Mouse (Mus musculus) activated CD4-positive, CD25-positive, alpha-beta regulatory T cell, adult 4 months (primary cell): ENCODE measurements around the gene Nos3. TPM values are rescaled to one million over a fixed set of nuclear protein-coding genes. Genes with fewer than 3 reads are reported as not detected.
"Not testable (repeated sequence)": the region's sequence is repeated elsewhere in the genome, so short reads cannot be mapped to it uniquely, and the experiment has no call there.

Source experiments
- ATAC-seq: one replicate; pipeline ENCODE4 v1.8.0; 2017
- polyA plus RNA-seq, 2 experiments: library from polyadenylated mRNA; unstranded; fragments of 100-300 nt; shearing (Covaris generic); gene quantifications; one replicate each; pipeline ENCODE4 v1.2.1; 2017

Gene Nos3
- polyA plus RNA-seq, 2 experiments from 2014 or later: 0.42 TPM; not detected in 1

DNA sequence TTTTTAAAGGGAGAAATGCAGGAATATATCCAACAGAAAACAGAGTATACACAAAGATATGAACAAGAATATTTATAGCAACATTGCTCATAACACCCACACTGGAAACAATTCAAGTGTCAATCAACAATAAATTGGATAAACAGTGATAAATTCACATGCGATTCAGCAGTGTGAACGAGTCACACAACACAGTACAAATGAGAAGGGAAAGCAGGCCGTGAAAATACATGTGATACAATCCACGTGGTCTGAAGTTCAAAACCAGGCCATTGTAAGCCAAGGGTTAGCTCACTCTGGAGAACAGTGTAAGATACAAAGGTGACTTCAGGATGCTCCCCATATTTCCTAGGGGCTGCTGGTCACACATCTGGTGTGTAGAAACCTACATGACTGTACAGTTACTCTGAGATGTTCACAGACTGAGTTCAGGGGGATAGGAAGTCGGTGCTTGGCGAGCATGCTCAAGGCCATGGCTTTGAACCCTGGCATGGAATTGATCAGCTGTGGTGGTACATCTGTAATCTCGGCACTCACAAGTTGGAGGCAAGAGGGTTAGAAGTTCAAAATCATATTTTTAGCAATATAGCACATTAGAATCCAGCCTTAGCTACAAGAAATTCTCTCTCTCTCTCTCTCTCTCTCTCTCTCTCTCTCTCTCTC is 10.2 kb downstream of the Nos3 start:
- ATAC-seq: no peak

DNA sequence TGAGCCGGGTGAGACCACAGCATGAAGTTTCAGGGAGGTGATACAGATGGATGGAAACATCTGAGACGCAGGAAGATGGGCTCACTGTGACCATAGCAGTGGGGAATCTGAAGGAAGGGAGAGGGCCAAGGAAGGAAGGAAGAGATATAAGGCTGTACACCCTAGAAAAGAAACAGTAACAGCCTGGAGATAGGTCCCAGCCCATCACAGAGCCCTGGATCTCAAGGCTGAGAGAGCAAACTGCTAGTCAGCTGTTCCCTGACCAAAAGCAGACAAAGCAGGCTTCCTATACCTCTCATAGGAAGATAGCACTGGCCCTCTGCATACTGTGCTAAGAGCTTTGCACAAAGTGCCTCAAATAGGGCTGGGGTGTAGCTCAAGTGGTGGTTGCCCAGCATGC is 14.1 kb downstream of the Nos3 start:
- no peak for ATAC-seq

DNA sequence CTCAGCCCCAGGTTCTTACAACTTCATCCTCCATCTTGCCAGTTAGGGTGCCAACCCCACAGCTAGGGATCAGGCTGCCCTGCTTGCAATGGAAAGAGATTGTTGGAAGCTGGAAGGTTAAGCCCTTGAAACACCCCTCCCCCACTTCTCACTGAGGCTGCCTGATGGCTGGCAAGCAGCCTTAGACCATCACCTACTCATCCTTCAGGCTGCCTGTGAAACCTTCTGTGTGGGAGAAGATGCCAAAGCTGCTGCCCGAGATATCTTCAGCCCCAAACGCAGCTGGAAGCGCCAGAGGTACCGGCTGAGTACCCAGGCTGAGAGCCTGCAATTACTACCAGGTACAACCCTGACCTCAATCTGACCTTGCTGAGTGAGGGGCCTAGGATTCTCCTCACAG is 14.9 kb downstream of the Nos3 start:
- ATAC-seq: no peak

DNA sequence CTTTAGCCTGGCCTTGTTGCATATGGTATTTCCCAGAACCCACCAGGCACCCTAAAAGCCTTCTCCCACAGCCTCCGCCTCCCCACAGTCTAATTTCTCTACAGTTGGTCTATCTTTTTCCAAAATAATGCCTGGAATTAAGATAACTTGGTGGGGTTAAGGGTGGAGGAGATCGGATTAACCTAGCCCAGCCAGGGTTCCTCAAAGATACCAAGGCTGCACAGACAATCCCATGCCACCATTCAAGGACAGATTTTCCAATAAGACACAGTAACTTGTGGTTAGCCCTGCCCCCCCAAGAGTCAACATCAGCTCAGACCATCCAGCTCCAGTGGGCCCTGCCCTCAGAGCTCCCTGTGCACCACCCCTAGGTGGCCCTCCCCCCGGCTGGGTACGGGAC is 15.9 kb downstream of the Nos3 start:
- no peak for ATAC-seq

DNA sequence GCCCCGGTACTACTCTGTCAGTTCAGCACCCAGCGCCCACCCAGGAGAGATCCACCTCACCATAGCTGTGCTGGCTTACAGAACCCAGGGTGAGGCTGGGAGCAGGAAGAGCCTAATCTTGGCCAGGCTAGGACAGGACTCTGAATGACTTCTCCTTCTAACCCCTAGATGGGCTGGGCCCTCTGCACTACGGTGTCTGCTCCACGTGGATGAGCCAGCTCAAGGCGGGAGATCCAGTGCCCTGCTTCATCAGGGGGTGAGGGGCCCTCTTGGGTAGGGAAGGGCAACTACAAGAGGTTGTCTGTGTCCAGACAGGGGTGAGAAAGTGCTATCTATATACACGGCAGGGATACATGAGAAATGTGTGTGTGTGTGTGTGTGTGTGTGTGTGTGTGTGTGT is 16.9 kb downstream of the Nos3 start:
- ATAC-seq: no peak

DNA sequence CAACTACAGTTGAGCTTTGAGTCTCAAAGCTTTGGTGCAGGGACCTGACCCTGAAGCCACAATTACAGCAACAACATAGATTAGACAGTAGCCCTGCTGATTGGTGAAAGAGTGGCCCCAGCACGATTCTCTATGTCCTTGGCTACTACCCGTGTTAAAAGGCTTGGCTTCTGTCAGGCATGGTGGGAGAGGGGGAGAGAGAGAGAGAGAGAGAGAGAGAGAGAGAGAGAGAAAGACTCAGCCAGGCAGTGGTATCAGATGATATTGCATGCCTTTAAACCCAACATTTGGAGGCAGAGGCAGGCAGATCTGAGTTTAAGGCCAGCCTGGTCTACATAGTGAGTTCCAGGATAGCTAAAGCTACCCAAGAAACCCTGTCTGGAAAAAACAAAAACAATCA is 17.4 kb downstream of the Nos3 start:
- ATAC-seq: no peak

DNA sequence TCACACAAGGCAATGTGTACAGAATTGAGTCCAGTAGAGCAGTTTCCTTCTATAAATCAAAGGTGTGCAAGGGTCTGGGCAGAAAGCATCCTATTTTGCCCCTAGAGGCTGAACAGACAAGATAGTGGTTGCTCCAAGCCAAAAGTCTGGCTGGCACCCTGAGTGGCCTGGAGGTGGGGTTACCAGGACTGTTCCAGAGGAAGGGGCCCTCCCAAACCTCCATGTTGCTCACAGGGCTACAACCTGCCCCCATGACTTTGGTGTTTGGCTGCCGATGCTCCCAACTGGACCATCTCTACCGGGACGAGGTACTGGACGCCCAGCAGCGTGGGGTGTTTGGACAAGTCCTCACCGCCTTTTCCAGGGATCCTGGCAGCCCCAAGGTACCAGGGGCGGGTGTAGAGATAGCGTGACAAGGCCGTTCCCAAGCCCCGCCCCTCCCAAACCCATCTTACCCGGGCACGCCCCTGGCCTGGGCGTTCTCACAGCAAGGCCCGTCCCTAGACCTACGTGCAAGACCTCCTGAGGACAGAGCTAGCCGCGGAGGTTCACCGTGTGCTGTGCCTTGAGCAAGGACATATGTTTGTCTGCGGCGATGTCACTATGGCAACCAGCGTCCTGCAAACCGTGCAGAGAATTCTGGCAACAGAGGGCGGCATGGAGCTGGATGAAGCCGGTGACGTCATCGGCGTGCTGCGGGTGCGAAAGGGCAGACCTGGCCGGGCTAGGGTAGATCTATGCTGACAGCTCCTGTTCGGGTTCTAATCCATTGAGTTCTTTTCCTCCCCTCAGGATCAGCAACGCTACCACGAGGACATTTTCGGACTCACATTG is 18.6 kb downstream of the Nos3 start:
- peak; percentile 78 for ATAC-seq

DNA sequence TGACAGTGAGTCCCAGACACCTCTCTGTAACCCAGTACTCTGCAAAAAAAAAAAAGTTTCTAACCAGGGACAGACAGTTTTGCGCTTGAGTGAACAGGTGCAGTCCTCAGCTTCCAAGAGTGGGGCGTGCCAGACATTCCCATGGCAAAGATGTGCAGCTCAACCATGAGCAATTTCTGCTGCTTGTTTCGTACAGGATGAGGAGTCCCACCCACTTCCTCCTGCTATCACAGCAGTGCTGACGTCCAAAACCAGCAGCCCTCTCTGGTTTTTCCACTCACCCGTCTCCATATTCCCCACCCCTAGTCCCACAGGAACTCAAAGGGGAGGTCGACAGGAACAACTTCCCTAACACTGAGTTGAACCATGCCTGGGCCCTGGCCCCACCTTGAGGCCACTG is 19.8 kb downstream of the Nos3 start:
- ATAC-seq: peak; percentile 33

DNA sequence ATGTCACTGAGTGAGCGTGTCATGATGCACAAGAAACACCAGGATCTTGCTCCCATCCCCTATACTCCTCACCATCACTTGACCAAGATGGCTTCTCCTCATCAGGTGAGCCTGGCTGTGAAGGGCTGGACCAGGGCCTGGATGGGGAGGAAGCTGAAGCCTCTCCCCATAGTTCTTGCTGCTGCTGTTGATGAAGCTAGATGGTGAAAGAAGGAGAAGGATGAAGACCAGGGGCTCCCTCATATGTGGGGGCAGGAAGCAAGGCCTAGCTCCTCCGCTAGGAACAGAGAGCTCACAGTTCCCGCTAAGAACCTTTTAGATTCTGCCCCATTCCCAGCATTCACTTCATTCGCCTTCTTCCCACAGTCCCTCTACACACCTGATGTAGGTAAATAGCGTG is 20.8 kb downstream of the Nos3 start:
- no peak for ATAC-seq

DNA sequence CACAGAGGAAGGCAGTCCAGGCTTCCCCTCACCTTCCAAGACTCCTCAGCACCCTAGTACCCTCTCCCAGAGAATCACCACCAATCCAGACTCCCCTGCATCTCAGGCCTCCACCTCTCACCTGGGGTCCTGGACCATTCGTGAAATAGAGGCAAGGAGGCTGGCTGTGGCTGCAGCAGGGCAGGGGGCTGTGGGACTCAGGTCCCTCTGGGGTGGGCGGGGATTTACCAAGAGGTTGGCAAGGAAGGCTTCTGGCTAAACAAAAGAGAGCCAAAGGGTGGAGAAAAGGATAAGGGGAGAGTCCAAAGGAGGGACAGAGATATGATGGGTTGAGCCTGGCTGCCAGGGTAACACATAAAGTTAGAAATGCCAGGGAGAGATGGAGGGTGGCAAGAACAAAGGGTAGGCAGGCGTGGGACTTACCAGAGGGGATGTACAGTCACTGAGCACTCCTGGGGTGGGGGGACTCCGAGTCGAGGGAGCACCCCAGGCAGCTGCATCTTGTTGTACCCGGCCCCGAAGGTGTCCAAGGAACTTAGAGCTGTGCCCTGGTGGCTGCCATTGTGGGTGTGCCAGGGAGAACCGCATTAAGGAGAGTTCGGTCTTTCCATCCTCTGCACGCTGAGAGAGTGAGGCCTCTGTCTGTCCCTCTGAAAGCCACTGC is 21.4 kb downstream of the Nos3 start:
- ATAC-seq: no peak

DNA sequence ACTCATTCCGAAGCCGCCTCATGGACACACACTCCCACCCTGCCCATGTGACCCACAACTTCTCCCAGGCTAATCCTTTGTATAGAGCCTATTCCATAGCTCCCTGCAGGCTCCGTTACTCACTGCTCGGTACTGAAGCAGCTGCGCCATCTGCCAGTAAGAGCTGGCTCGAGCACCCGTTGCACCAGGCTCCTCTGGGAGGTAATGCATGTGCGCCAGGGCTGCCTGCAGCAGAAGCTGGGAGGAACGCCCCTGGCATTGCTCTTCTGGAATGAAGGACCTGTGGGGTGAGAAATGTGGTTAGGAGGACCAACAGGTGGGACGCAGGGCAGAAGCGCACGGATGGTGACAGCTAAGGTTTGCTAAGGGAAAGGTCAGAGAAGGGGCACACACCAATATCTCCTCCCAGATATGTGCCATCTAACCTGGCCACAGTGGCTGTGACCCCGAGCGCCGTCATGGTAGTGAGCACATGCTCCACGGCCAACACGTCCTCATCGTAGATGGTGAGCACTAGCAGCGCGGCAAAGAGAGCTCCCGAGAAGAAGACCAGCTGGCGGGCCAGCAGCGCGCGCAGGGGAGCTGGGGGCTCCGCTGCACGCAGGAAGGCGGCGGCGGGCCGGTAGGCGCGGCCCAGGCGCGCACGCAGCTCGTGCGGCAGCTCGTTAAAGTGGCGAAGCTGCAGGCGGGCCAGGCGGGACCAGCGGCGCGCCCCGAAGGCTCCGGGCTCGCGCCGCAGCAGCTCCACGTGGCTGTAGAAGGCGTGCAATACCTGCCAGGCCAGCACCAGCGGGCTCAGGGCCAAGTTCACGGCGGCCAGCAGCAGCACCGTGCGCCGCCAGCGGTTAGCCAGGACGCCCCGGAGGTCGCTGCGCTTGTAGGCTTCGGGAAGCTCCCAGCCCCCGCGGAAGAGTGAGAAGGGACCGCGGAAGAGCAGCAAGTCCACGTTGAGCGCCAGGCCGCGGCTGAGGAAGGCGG is 22.9 kb downstream of the Nos3 start:
- ATAC-seq: peak; percentile 21

DNA sequence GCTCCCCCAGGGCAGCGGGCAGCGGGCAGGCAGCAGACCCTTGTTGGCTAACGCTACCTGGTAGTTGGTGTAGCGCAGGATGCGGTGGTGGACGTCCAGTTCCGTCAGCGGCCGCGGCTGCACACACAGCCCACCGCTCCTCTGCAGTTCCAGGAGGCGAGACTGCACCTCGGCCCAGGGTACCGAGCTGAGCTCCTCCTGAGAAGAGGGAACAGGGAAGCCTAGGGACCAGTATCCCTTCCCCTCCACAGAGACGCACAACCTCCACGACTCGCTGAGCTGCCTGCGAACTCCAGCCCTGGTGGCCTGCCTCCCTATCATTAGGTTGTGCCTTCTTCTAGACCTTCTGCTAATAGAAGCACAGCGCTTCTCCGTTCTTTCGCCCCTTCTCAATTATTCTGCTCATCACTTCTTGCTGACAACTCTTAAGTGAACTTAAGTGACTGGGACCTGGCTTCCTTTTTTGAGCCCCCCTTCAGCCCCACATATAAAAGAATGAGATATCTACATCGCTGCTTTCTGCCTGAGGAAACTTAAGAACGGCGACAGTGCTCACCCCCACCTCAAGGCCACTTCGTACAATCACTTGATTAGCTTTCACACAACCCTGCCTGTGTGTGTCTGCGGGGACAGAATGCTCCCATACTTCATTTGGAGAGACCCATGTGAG is 23.8 kb downstream of the Nos3 start:
- no peak for ATAC-seq

DNA sequence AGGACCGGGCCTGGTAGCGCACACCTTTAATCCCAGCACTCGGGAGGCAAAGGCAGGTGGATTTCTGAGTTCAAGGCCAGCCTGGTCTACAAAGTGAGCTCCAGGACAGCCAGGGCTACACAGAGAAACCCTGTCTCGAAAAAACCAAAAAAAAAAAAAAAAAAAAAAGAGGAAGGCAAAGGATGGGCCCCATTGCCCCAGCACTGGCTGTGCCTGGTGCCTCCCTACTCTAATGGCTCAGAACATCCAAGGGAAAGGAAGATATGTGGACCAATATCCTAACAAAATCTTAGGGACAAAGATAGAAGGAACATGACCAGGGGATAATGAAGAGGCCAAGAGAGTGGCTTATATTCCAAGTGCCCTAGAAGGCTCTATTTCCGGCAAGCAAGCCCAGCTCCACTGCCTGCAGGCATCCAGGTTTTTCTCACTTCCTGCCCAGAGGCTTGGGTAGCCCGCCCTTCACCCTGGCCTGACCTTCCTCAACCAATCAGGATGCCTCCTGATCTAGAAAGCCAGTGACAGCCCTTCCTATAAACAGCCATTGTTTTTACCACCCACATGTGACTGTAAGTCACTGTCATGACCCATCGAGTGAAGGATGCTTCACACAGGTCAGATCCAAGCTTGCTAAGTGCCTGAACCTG is 24.5 kb downstream of the Nos3 start:
- peak; percentile 52 for ATAC-seq

DNA sequence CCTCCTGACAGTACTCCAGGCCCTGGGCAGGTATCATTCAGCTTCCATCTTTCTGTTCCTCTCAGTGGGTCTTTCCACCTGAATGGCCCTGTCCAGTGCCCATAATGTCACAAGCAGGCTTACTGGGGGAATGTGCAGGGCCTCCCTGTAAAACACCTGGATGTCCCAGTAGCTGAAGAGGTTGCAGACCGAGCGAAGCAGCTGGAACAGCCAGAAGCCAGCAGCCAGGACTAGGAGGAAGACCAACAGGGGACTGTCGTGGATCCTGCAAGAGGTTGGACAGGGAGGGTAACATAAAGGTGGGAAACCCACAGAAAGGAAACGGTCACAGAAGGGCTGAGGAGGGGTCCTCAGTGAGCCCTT is 25.0 kb downstream of the Nos3 start:
- no peak for ATAC-seq

DNA sequence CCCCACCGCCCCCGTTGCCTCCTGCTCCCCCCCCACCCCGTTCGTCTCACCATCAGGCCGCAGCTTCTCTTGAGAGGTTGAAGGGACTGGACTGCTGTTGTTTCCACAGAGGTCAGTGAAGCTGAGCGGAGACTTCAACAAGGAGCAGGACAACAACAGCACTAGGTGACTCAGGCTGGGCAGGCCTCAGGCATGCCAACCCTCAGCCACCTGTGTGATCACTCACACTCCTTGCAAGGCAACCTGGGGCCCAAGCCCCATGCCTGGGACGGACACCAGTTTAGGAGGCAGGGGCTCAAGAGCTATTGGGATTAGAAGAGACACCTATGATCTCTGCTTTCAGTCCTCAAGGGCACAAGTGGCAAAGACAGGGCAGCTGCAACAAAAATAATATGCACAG is 27.3 kb downstream of the Nos3 start, which contains the start of gene Atg9b:
TSS of gene Atg9b (minus strand) at position 280 of the 400 bp plus-strand sequence.
- ATAC-seq: no peak

DNA sequence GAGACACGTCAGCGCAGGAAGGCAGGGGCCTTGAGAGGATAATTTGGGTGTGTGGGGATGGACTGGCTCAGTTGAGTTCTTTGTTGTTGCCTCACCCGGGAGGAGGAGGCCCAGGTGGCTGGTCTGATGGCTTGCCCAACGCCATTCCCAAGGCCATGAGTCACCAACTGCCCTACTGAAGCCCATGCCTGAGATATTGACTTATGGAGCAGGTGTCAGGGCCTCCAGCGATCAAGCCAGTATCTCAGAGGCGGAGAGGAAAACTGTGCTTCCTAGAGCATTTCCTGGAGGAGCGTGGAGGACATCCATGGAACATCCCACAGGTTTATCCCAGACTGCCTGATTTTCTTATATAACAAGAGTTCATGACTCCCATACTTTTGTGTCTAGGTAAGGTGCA is 28.1 kb downstream of the Nos3 start:
- no peak for ATAC-seq

DNA sequence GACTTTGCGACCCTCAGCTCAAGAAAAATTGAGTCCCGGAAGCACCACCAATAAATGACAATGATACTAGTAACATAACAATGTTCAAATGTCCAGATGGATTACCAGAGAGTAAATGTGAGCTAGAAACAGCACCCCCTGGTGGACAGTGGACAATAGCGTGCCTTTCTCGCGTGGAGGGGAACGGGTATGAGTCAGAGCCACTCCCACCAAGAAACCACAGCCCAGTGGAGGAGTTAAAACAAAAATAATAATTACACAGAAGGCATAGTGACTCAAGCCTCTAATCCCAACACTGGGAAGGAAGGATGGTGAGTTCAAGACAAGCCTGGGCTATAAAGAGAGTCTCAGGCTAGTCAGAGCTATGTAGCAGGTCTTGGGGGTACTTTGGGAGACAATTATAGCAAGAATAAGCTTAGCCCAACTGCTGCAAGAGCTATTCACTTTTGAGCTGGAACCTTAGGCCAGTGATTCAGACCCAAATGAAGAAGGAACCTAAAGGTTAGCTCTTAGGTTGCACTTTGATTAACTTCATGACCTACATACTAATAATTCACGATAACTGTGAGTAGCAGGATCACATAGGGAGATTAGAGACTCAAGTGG is 28.9 kb downstream of the Nos3 start, which contains the start of gene Abcb8:
TSS of gene Abcb8 (plus strand) at position 272 of the 606 bp plus-strand sequence.
- peak; percentile 57 for ATAC-seq

DNA sequence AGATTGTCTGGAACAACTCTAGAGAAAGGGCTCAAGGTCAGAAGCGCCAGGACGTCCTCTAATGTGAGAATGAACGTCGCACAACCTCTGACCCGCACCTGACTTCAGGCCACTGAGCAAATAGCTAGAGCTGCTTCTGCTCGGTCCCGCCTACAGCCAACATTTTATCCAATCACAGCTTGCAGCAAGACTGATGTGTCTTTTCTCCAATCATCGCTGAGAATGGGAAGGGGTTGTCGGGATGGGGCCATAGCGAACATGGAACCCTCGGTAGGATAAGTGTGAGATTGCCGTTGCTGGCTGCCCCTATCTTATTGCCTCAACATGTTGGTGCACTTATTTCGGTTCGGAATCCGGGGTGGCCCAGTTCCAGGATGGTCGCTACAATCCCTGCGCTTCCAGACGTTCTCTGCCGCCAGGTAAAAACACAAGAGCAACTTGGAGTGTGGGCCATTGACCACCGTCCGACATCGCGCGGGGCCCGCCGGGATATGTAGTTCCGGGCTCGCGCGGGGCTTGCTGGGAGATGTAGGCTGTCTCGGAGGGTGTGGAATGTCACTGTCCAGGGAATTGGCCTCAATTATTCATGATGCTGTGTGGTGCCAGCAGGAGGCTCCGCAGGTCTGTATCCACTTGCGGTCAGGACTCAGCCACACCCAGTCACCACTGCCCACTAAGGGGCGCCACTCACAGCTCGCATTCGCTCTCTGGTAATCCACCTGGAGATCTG is 29.7 kb downstream of the Nos3 start:
- ATAC-seq: peak; percentile 83

DNA sequence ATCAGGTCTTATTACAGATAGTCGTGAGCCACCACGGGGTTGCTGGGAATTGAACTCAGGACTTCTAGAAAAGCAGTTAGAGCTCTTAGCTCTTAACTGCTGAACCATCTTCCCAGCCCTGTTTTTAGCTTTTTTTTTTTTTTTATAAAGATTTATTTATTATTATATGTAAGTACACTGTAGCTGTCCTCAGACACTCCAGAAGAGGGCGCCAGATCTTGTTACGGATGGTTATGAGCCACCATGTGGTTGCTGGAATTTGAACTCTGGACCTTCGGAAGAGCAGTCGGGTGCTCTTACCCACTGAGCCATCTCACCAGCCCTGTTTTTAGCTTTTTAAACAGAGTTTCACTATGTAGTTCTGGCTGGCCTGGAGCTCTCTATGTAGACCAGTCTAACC is 31.6 kb downstream of the Nos3 start:
- not testable (repeated sequence) for ATAC-seq

DNA sequence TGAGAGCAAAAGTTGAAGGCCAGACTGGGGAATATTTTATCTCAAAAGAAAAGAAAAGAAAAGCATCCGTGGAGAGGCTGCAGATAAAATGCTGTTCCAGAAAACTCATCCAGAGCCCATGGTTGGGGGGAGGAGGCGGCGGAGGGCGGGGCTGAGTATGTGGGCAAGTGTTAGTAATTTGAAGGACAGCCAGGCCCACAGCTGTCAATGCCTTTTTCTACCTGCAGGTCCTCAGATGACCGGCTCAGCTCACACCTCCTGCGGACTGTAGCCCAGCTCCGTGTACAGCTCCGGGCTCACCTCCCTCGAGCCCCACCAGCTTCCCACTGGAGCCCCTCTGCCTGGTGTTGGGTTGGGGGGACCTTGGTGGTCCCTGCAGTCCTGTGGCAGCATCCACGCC is 35.1 kb downstream of the Nos3 start:
- no peak for ATAC-seq
